Mouse (Mus musculus) bone marrow macrophage, adult 2 months (primary cell): ENCODE data around the gene Jmjd1c. TPM values are rescaled to one million over a fixed set of nuclear protein-coding genes. Genes with fewer than 3 reads are reported as not detected.
A peak's percentile ranks its signal among the peaks of the same experiment; 100 is the strongest.

ENCODE experiments used
- H3K27ac ChIP-seq: 2 replicates; pipeline ENCODE4 v1.5.1; 2012; ENCODE audit warnings: low read depth, low read length; ENCODE audit not compliant: insufficient read depth
- H3K4me1 ChIP-seq: 2 replicates; pipeline ENCODE4 v1.6.1; 2012; ENCODE audit warnings: low read length; ENCODE audit not compliant: control insufficient read depth, insufficient read depth
- H3K4me3 ChIP-seq: 2 replicates; pipeline ENCODE4 v1.5.1; 2012; ENCODE audit warnings: mild to moderate bottlenecking, low read length, moderate library complexity; ENCODE audit not compliant: insufficient read depth
- CTCF ChIP-seq: IDR thresholded peaks from 2 replicates; pipeline ENCODE4 v1.5.1; 2012; ENCODE audit warnings: low read depth, mild to moderate bottlenecking, low read length, moderate library complexity
- POLR2A ChIP-seq: IDR thresholded peaks from 2 replicates; pipeline ENCODE4 v1.6.1; 2012; ENCODE audit warnings: mild to moderate bottlenecking, low read depth, low read length, borderline replicate concordance
- polyA plus RNA-seq: library from polyadenylated mRNA; stranded (reverse); fragments of >200 nt; gene quantifications from 2 replicates; pipeline ENCODE4 v1.2.4, GENCODE M21; 2012; ENCODE audit not compliant: missing spikeins, insufficient read depth, insufficient read length

The Jmjd1c gene
- polyA plus RNA-seq, 1 experiment: 69.2 TPM

GRCm38 (mm10) chr10:67071884-67072283, 24.0 kb upstream of the Jmjd1c start:
- no peak for TF ChIP-seq POLR2A
- no peak for TF ChIP-seq CTCF
- peak overlapping the region; percentile 42 for H3K4me3 ChIP-seq
- H3K27ac ChIP-seq: peak overlapping the region; percentile 63
- peaks cover 30% of the 10 kb centered on the region for H3K4me1 ChIP-seq

GRCm38 (mm10) chr10:67072600-67072999, 23.3 kb upstream of the Jmjd1c start:
- Histone ChIP-seq H3K4me3 (no peak overlapping the region), H3K4me1 (peaks cover 25% of the 10 kb centered on the region), H3K27ac (no peak overlapping the region)
- TF ChIP-seq POLR2A (no peak), CTCF (no peak)

GRCm38 (mm10) chr10:67073577-67073976, 22.3 kb upstream of the Jmjd1c start:
- Histone ChIP-seq H3K27ac (no peak overlapping the region), H3K4me3 (no peak overlapping the region), H3K4me1 (peaks cover 25% of the 10 kb centered on the region)
- TF ChIP-seq POLR2A: no peak
- no peak for TF ChIP-seq CTCF

- TF ChIP-seq POLR2A: no peak
- no peak for TF ChIP-seq CTCF
- H3K27ac ChIP-seq: no peak overlapping the region
- peaks cover 24% of the 10 kb centered on the region for H3K4me1 ChIP-seq
- H3K4me3 ChIP-seq: no peak overlapping the region
Measured at GRCm38 (mm10) chr10:67075931-67076878, 19.7 kb upstream of the Jmjd1c start.

GRCm38 (mm10) chr10:67079030-67079429, 16.9 kb upstream of the Jmjd1c start:
- Histone ChIP-seq H3K4me1 (peaks cover 5% of the 10 kb centered on the region), H3K4me3 (no peak overlapping the region), H3K27ac (no peak overlapping the region)
- no peak for TF ChIP-seq CTCF
- TF ChIP-seq POLR2A: no peak

GRCm38 (mm10) chr10:67081206-67082007, 14.5 kb upstream of the Jmjd1c start:
- TF ChIP-seq CTCF (no peak), POLR2A (no peak)
- H3K27ac ChIP-seq: no peak overlapping the region
- peaks cover 4% of the 10 kb centered on the region; the same call in 1 of the 2 replicates for H3K4me1 ChIP-seq
- H3K4me3 ChIP-seq: no peak overlapping the region

- H3K27ac ChIP-seq: no peak overlapping the region
- no peak for TF ChIP-seq POLR2A
- TF ChIP-seq CTCF: no peak
- no peak overlapping the region for H3K4me3 ChIP-seq
- H3K4me1 ChIP-seq: peaks cover 7% of the 10 kb centered on the region; the same call in 1 of the 2 replicates
Measured at GRCm38 (mm10) chr10:67082531-67082930, 13.4 kb upstream of the Jmjd1c start.

GRCm38 (mm10) chr10:67083446-67084166, 12.3 kb upstream of the Jmjd1c start:
- Histone ChIP-seq H3K27ac (no peak overlapping the region), H3K4me1 (peaks cover 7% of the 10 kb centered on the region; the same call in 1 of the 2 replicates), H3K4me3 (no peak overlapping the region)
- TF ChIP-seq CTCF (no peak), POLR2A (no peak)

GRCm38 (mm10) chr10:67085124-67085523, 10.8 kb upstream of the Jmjd1c start:
- Histone ChIP-seq H3K27ac (no peak overlapping the region), H3K4me3 (no peak overlapping the region), H3K4me1 (peaks cover 13% of the 10 kb centered on the region)
- TF ChIP-seq CTCF: no peak
- no peak for TF ChIP-seq POLR2A
